Mouse (Mus musculus): ENCODE measurements around the gene Guca1a.

GRCm38 (mm10) chr17:47436907-47437547 is 36.6 kb upstream of the Guca1a start, which contains the start of gene 1700001C19Rik:
- TF ChIP-seq POLR2A (IDR thresholded peaks at IDR 0.05; ENCODE audit: insufficient read depth, low read depth, low read length) (no peak), CTCF (IDR thresholded peaks at IDR 0.05; ENCODE audit: insufficient read depth, low read depth, low read length) (no peak)
